Mouse (Mus musculus): ENCODE results near the gene Neo1. TPM values are rescaled to one million over a fixed set of nuclear protein-coding genes. Genes with fewer than 3 reads are reported as not detected.

The Neo1 gene
- total and polyA plus RNA-seq, 2 experiments = 4.4 to 9.3 TPM

- Histone ChIP-seq H3K36me3 (ENCODE audit: control insufficient read depth, insufficient read depth, low read length) (no peaks in the 10 kb centered on the region), H3K79me2 (ENCODE audit: control insufficient read depth, insufficient read depth, low read length) (peaks cover 17% of the 10 kb centered on the region; the same call in 1 of the 2 replicates), H3K9ac (ENCODE audit: low read depth, low read length) (no peak overlapping the region), H3K27me3 (ENCODE audit: control insufficient read depth, insufficient read depth, low read length) (no peaks in the 10 kb centered on the region), H3K4me1 (ENCODE audit: control insufficient read depth, insufficient read depth, low read length) (peaks cover 5% of the 10 kb centered on the region; the same call in 1 of the 2 replicates), H3K4me3 (ENCODE audit: insufficient read depth, low read depth, low read length) (no peak overlapping the region), H3K27ac (replicated peaks; ENCODE audit: insufficient read depth, low read depth, low read length) (no peak overlapping the region)
- no peak for DNase-seq (ENCODE audit: extremely low read depth, low read depth, low spot score)
- 81% methylated on average over 3 of the region's 3 CpGs for WGBS
- no peak for TF ChIP-seq CTCF (IDR thresholded peaks at IDR 0.05; ENCODE audit: low read depth, low read length)
- no peak for TF ChIP-seq POLR2A (IDR thresholded peaks at IDR 0.05; ENCODE audit: extremely low read depth, insufficient read depth, low read length)
Observed at GRCm38 (mm10) chr9:59033492-59033891, 2.7 kb downstream of the Neo1 start.

- TF ChIP-seq CTCF (IDR thresholded peaks at IDR 0.05; ENCODE audit: low read depth, low read length) (no peak), POLR2A (IDR thresholded peaks at IDR 0.05; ENCODE audit: extremely low read depth, insufficient read depth, low read length) (no peak)
- no peak overlapping the region for H3K9ac ChIP-seq (ENCODE audit: low read depth, low read length)
Observed at GRCm38 (mm10) chr9:59024245-59024844, 11.9 kb downstream of the Neo1 start.

GRCm38 (mm10) chr9:59016060-59016719 is 20.1 kb downstream of the Neo1 start:
- Histone ChIP-seq H3K79me2 (ENCODE audit: control insufficient read depth, insufficient read depth, low read length) (peaks cover 6% of the 10 kb centered on the region; the same call in 1 of the 2 replicates), H3K4me3 (ENCODE audit: insufficient read depth, low read depth, low read length) (no peak overlapping the region), H3K36me3 (ENCODE audit: control insufficient read depth, insufficient read depth, low read length) (no peaks in the 10 kb centered on the region), H3K9ac (ENCODE audit: low read depth, low read length) (no peak overlapping the region), H3K4me1 (ENCODE audit: control insufficient read depth, insufficient read depth, low read length) (peaks cover 7% of the 10 kb centered on the region), H3K27ac (replicated peaks; ENCODE audit: insufficient read depth, low read depth, low read length) (no peak overlapping the region), H3K27me3 (ENCODE audit: control insufficient read depth, insufficient read depth, low read length) (no peaks in the 10 kb centered on the region)
- no peak for TF ChIP-seq CTCF (IDR thresholded peaks at IDR 0.05; ENCODE audit: low read depth, low read length)
- TF ChIP-seq POLR2A (IDR thresholded peaks at IDR 0.05; ENCODE audit: extremely low read depth, insufficient read depth, low read length) = no peak
- peak; percentile 39 for DNase-seq (ENCODE audit: extremely low read depth, low read depth, low spot score)
- WGBS = 66% methylated on average over 3 of the region's 3 CpGs

More at GRCm38 (mm10) chr9:59024245-59024844, 11.9 kb downstream of the Neo1 start:
- no peak overlapping the region for H3K4me3 ChIP-seq (ENCODE audit: insufficient read depth, low read depth, low read length)
- 83% methylated on average over 4 of the region's 4 CpGs for WGBS
- H3K79me2 ChIP-seq (ENCODE audit: control insufficient read depth, insufficient read depth, low read length) = peaks cover 2% of the 10 kb centered on the region; the same call in 1 of the 2 replicates
- H3K36me3 ChIP-seq (ENCODE audit: control insufficient read depth, insufficient read depth, low read length) = no peaks in the 10 kb centered on the region
- no peaks in the 10 kb centered on the region for H3K27me3 ChIP-seq (ENCODE audit: control insufficient read depth, insufficient read depth, low read length)
- H3K4me1 ChIP-seq (ENCODE audit: control insufficient read depth, insufficient read depth, low read length) = peaks cover under 1% of the 10 kb centered on the region; the same call in 1 of the 2 replicates
- no peak for DNase-seq (ENCODE audit: extremely low read depth, low read depth, low spot score)
- H3K27ac ChIP-seq (replicated peaks; ENCODE audit: insufficient read depth, low read depth, low read length) = no peak overlapping the region

- Histone ChIP-seq H3K4me1 (ENCODE audit: control insufficient read depth, insufficient read depth, low read length) (peaks cover 5% of the 10 kb centered on the region), H3K4me3 (ENCODE audit: insufficient read depth, low read depth, low read length) (no peak overlapping the region), H3K36me3 (ENCODE audit: control insufficient read depth, insufficient read depth, low read length) (no peaks in the 10 kb centered on the region), H3K9ac (ENCODE audit: low read depth, low read length) (no peak overlapping the region), H3K27me3 (ENCODE audit: control insufficient read depth, insufficient read depth, low read length) (no peaks in the 10 kb centered on the region), H3K79me2 (ENCODE audit: control insufficient read depth, insufficient read depth, low read length) (peaks cover 6% of the 10 kb centered on the region; the same call in 1 of the 2 replicates), H3K27ac (replicated peaks; ENCODE audit: insufficient read depth, low read depth, low read length) (no peak overlapping the region)
- WGBS = 2% methylated on average over 2 of the region's 2 CpGs
- TF ChIP-seq POLR2A (IDR thresholded peaks at IDR 0.05; ENCODE audit: extremely low read depth, insufficient read depth, low read length) (no peak), CTCF (IDR thresholded peaks at IDR 0.05; ENCODE audit: low read depth, low read length) (peak; percentile 57)
- DNase-seq (ENCODE audit: extremely low read depth, low read depth, low spot score) = peak; percentile 72
Observed at GRCm38 (mm10) chr9:59013365-59013764, 22.9 kb downstream of the Neo1 start.

- 95% methylated on average over 5 of the region's 5 CpGs for WGBS
Observed at GRCm38 (mm10) chr9:58989255-58989928, 46.8 kb downstream of the Neo1 start.

More at GRCm38 (mm10) chr9:58989255-58989928, 46.8 kb downstream of the Neo1 start:
- Histone ChIP-seq H3K4me3 (ENCODE audit: insufficient read depth, low read depth, low read length) (no peak overlapping the region), H3K27me3 (ENCODE audit: control insufficient read depth, insufficient read depth, low read length) (no peaks in the 10 kb centered on the region), H3K27ac (replicated peaks; ENCODE audit: insufficient read depth, low read depth, low read length) (no peak overlapping the region), H3K79me2 (ENCODE audit: control insufficient read depth, insufficient read depth, low read length) (no peaks in the 10 kb centered on the region; the same call in 1 of the 2 replicates), H3K4me1 (ENCODE audit: control insufficient read depth, insufficient read depth, low read length) (no peaks in the 10 kb centered on the region), H3K9ac (ENCODE audit: low read depth, low read length) (no peak overlapping the region), H3K36me3 (ENCODE audit: control insufficient read depth, insufficient read depth, low read length) (peaks cover 2% of the 10 kb centered on the region; the same call in 1 of the 2 replicates)
- no peak for DNase-seq (ENCODE audit: extremely low read depth, low read depth, low spot score)
- TF ChIP-seq CTCF (IDR thresholded peaks at IDR 0.05; ENCODE audit: low read depth, low read length) (no peak), POLR2A (IDR thresholded peaks at IDR 0.05; ENCODE audit: extremely low read depth, insufficient read depth, low read length) (no peak)

Data from liver, adult 2 months (tissue).